Mouse (Mus musculus) small intestine, adult 2 months (tissue): Measurements from ENCODE around the gene Fkbp4.

ENCODE experiments used
- CTCF ChIP-seq: fragments of 200-500 bp; IDR thresholded peaks from 2 replicates; pipeline ENCODE4 v1.5.1; 2012; ENCODE audit warnings: low read depth, mild to moderate bottlenecking, control low read depth, inconsistent platforms, low read length, moderate library complexity, mixed read lengths; ENCODE audit not compliant: insufficient replicate concordance, insufficient read length; ENCODE audit errors: extremely low read depth
- POLR2A ChIP-seq: fragments of 200-500 bp; IDR thresholded peaks from 2 replicates; pipeline ENCODE4 v1.6.1; 2012; ENCODE audit warnings: low read depth, mild to moderate bottlenecking, control low read depth, inconsistent platforms, low read length, moderate library complexity

DNA sequence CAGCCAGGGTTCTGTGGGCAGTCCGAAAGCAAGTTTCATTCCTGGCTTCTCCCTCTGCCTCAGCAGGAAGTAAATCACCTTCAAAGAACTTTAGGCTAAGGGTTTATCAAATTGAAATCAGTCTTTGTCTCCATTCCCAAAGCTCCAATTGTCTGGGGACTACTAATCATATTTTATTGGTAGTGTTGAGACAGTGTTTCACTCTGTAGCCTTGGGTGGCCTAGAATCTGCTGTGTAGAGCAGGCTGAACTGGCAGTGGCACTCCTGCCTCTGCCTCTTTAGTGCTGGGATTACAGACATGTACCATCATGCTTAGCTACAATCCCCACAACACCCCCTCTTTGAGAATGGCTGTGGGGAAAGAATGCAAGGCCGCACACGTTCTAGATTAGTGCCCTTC lies 17.0 kb downstream of the Fkbp4 start:
- no peak for TF ChIP-seq CTCF
- TF ChIP-seq POLR2A = no peak
